Mouse (Mus musculus) neutrophil, adult 5-6 weeks (primary cell): ENCODE data around the gene Sox5. TPM values are rescaled to one million over a fixed set of nuclear protein-coding genes. Genes with fewer than 3 reads are reported as not detected.
"Not testable (repeated sequence)": the region's sequence is repeated elsewhere in the genome, so short reads cannot be mapped to it uniquely, and the experiment has no call there.

ENCODE experiments used
- ATAC-seq: fragments of 151-379, 151-347 bp; 2 replicates; pipeline ENCODE4 v1.8.0; 2017; ENCODE audit warnings: mild to moderate bottlenecking, moderate TSS enrichment; ENCODE audit not compliant: insufficient number of reproducible peaks, poor library complexity, low FRiP score, severe bottlenecking; ENCODE audit errors: extremely low read depth
- total RNA-seq: library from RNA; stranded (forward); fragments of 200-1000 nt; gene quantifications from 2 replicates; pipeline ENCODE4 v1.2.3, GENCODE M21; 2017

The Sox5 gene
- total RNA-seq, 1 experiment from 2014 or later, result 0.70 TPM

GRCm38 (mm10) chr6:144286122-144286521, 495.7 kb downstream of the Sox5 start:
- no peak for ATAC-seq

- no peak for ATAC-seq
Measured at GRCm38 (mm10) chr6:144283191-144283590, 498.6 kb downstream of the Sox5 start.

GRCm38 (mm10) chr6:144282756-144283155, 499.0 kb downstream of the Sox5 start:
- no peak for ATAC-seq

- no peak for ATAC-seq
Measured at GRCm38 (mm10) chr6:144281661-144282060, 500.1 kb downstream of the Sox5 start.

- no peak for ATAC-seq
Measured at GRCm38 (mm10) chr6:144278505-144279053, 503.2 kb downstream of the Sox5 start.

- ATAC-seq, result not testable (repeated sequence)
Measured at GRCm38 (mm10) chr6:144273425-144273824, 508.4 kb downstream of the Sox5 start.

- ATAC-seq, result no peak
Measured at GRCm38 (mm10) chr6:144271326-144271725, 510.5 kb downstream of the Sox5 start.

GRCm38 (mm10) chr6:144270306-144270705, 511.5 kb downstream of the Sox5 start:
- no peak for ATAC-seq

GRCm38 (mm10) chr6:144269666-144270065, 512.1 kb downstream of the Sox5 start:
- ATAC-seq, result no peak

- peak; percentile 64 for ATAC-seq
Measured at GRCm38 (mm10) chr6:144265752-144266151, 516.0 kb downstream of the Sox5 start.

GRCm38 (mm10) chr6:144265004-144265403, 516.8 kb downstream of the Sox5 start:
- ATAC-seq, result no peak

GRCm38 (mm10) chr6:144264320-144264915, 517.4 kb downstream of the Sox5 start:
- ATAC-seq, result no peak

- ATAC-seq, result no peak
Measured at GRCm38 (mm10) chr6:144256500-144256899, 525.3 kb downstream of the Sox5 start.

- ATAC-seq, result no peak
Measured at GRCm38 (mm10) chr6:144252191-144252718, 529.5 kb downstream of the Sox5 start.

- ATAC-seq, result no peak
Measured at GRCm38 (mm10) chr6:144251222-144252170, 530.3 kb downstream of the Sox5 start.

- no peak for ATAC-seq
Measured at GRCm38 (mm10) chr6:144250625-144251181, 531.1 kb downstream of the Sox5 start.

- ATAC-seq, result no peak
Measured at GRCm38 (mm10) chr6:144236581-144236980, 545.2 kb downstream of the Sox5 start.

- ATAC-seq, result no peak
Measured at GRCm38 (mm10) chr6:144203970-144204369, 577.8 kb downstream of the Sox5 start.

GRCm38 (mm10) chr6:144203013-144203412, 578.8 kb downstream of the Sox5 start:
- ATAC-seq, result no peak
